Mouse (Mus musculus): ENCODE measurements around the gene Casr.

GRCm38 (mm10) chr16:36532046-36532445 is 29.9 kb downstream of the Casr start:
- no peak for TF ChIP-seq USF1 (IDR thresholded peaks at IDR 0.05; ENCODE audit: low read depth)
- TF ChIP-seq POLR2A (IDR thresholded peaks at IDR 0.05; ENCODE audit: insufficient read length, low read depth), result no peak
- TF ChIP-seq REST (IDR thresholded peaks at IDR 0.05; ENCODE audit: insufficient read depth, insufficient read length), result no peak
- TF ChIP-seq MAX (IDR thresholded peaks at IDR 0.05; ENCODE audit: low read depth), result no peak
- TF ChIP-seq POLR2AphosphoS2 (IDR thresholded peaks at IDR 0.05; ENCODE audit: insufficient read length, low read depth), result no peak
- TF ChIP-seq MYOG (IDR thresholded peaks at IDR 0.05; ENCODE audit: control insufficient read depth in 1 of 3, insufficient read depth in 1 of 3, insufficient read length in 2 of 3, low read depth in 2 of 3), result no peak
- no peak for TF ChIP-seq CEBPB (IDR thresholded peaks at IDR 0.05; ENCODE audit: insufficient read depth, poor library complexity, severe bottlenecking)
- no peak for TF ChIP-seq MYOD1 (IDR thresholded peaks at IDR 0.05; ENCODE audit: control insufficient read depth in 1 of 3, insufficient read length in 2 of 3, low read depth in 2 of 3)
- no peak for TF ChIP-seq SRF (IDR thresholded peaks at IDR 0.05; ENCODE audit: control insufficient read depth, insufficient read length, low read depth)
- TF ChIP-seq TCF3 (IDR thresholded peaks at IDR 0.05; ENCODE audit: insufficient read length, low read depth), result no peak
- TF ChIP-seq TCF12 (IDR thresholded peaks at IDR 0.05; ENCODE audit: insufficient read depth, poor library complexity, severe bottlenecking), result no peak
